Mouse (Mus musculus) heart, embryonic 11.5 days (tissue): Measurements from ENCODE around the gene Prmt9. TPM values are rescaled to one million over a fixed set of nuclear protein-coding genes. Genes with fewer than 3 reads are reported as not detected.

Experiments used
- ATAC-seq: fragments of 200-750 bp; cut with Nextera tagmentation; replicated peaks from 2 replicates; pipeline ENCODE4 v1.8.0; 2017; ENCODE audit warnings: moderate library complexity; ENCODE audit not compliant: insufficient number of reproducible peaks, low FRiP score, low TSS enrichment
- H3K27ac ChIP-seq: fragments of 300-500 bp; sonication (generic); 2 replicates; pipeline ENCODE4 v1.5.1; 2014; ENCODE audit warnings: mild to moderate bottlenecking, low read depth, low read length
- H3K27me3 ChIP-seq: fragments of 300-500 bp; sonication (generic); 2 replicates; pipeline ENCODE4 v1.6.1; 2014; ENCODE audit warnings: mild to moderate bottlenecking, low read length, mixed read lengths; ENCODE audit not compliant: control insufficient read depth, insufficient read depth
- H3K36me3 ChIP-seq: fragments of 300-500 bp; sonication (generic); 2 replicates; pipeline ENCODE4 v1.6.1; 2014; ENCODE audit warnings: mild to moderate bottlenecking, low read length, moderate library complexity, mixed read lengths; ENCODE audit not compliant: control insufficient read depth, insufficient read depth
- H3K4me1 ChIP-seq: fragments of 300-500 bp; sonication (generic); 2 replicates; pipeline ENCODE4 v1.6.1; 2014; ENCODE audit warnings: low read length; ENCODE audit not compliant: control insufficient read depth, insufficient read depth
- H3K4me2 ChIP-seq: fragments of 300-500 bp; sonication (generic); 2 replicates; pipeline ENCODE4 v1.6.1; 2014; ENCODE audit warnings: mild to moderate bottlenecking, moderate library complexity
- H3K4me3 ChIP-seq: fragments of 300-500 bp; sonication (generic); 2 replicates; pipeline ENCODE4 v1.5.1; 2014; ENCODE audit warnings: low read depth, low read length
- H3K9ac ChIP-seq: fragments of 300-500 bp; sonication (generic); 2 replicates; pipeline ENCODE4 v1.6.1; 2014; ENCODE audit warnings: mild to moderate bottlenecking, low read depth, low read length, moderate library complexity
- H3K9me3 ChIP-seq: fragments of 300-500 bp; sonication (generic); replicated peaks from 2 replicates; pipeline ENCODE4 v1.6.1; 2016; ENCODE audit warnings: low read length; ENCODE audit not compliant: control insufficient read depth
- WGBS: fragments of 180-500 bp; shearing (Covaris S2); extraction: QIAGEN DNeasy Blood & Tissue Kit; methylation state at CpG from one replicate; pipeline ENCODE4 v1.1.7; 2014; ENCODE audit not compliant: insufficient replicate concordance; 5-methylcytosine and 5-hydroxymethylcytosine counted together
- polyA plus RNA-seq: library from polyadenylated mRNA; unstranded; fragments of >200 nt; fragmentation: Nextera tagmentation; extraction: Ambion mirVana; gene quantifications from 2 replicates; pipeline ENCODE4 v1.2.1, GENCODE M21; 2014

Gene Prmt9
- polyA plus RNA-seq, 1 experiment from 2014 or later = 13.4 TPM

DNA sequence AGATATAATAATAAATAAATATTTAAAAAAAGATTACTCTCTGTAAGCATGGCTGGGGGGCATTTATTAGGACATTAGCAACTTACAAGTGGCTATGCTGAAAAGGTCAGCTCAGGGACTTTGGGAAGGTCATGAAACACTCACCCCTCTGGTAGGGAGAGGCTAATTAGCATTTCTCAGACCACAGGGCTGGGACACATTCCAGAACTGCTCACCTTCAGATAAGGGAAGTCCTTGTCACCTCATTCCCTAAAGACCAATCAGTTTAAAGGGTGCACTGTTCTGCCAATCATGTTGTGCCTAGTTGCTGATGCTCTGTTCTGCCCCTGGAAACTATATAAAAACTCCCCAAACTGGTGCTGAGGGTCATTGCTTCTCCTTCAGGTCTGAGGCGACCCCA is 10.9 kb upstream of the Prmt9 start:
- Histone ChIP-seq H3K9me3 (no peaks in the 10 kb centered on the region), H3K36me3 (no peaks in the 10 kb centered on the region), H3K27ac (no peak overlapping the region), H3K4me1 (no peaks in the 10 kb centered on the region), H3K27me3 (no peaks in the 10 kb centered on the region), H3K9ac (no peak overlapping the region), H3K4me3 (no peak overlapping the region), H3K4me2 (no peak overlapping the region)
- no peak for ATAC-seq
- 87% methylated on average over 1 of the region's 1 CpGs for WGBS

DNA sequence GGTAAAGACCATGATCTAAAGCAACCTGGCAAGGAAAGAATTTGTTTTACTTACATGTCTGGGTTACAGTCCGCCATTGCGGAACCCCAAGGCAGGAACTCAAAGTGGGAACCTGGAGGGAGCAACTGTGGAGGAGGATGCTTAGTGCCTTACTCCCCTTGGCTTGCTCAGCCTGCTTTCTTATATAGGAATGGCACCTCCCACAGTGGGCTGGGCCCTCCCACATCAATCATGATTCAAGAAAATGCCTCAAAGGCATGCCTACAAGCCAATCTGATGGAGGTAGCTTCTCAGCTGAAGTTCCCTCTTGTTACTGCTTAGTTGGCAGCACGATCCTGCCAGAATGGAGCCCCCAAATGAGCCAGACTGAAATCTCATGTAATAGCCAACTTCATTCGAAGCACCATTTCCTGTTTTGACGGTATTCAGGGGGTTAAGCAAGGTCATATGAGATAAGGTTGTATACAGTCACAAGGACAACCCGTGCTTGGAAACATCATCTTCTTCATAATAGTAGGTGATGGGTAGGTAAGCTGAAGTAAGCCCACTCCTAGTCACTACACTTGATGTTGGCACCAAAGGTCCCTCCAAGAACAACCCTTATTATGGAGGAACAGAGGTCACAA is 5.9 kb upstream of the Prmt9 start:
- H3K27me3 ChIP-seq = no peaks in the 10 kb centered on the region
- ATAC-seq = no peak
- no peaks in the 10 kb centered on the region for H3K4me1 ChIP-seq
- H3K9ac ChIP-seq = no peak overlapping the region
- H3K4me2 ChIP-seq = no peak overlapping the region
- no peak overlapping the region for H3K4me3 ChIP-seq
- 74% methylated on average over 6 of the region's 6 CpGs for WGBS
- H3K36me3 ChIP-seq = no peaks in the 10 kb centered on the region
- no peak overlapping the region for H3K27ac ChIP-seq
- no peaks in the 10 kb centered on the region for H3K9me3 ChIP-seq

DNA sequence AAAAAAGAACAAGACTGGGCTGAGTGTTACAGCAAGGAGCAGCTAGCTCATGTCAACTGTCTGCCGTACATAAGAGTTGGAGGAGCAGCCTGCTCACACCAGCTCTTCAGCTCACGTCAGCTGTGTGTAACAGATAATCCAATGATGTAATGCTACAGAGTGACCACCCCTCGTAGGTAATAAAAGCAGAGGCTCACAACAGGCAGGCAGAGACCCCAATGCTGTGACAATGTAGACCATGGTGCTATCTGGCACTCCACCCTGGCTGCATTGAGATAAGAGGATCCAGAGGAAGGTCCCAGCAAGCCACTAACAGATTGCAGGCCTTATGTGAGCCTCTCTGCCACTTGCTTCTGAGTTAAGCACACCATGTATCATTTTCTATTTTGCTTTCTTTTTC is 4.8 kb upstream of the Prmt9 start:
- Histone ChIP-seq H3K36me3 (no peaks in the 10 kb centered on the region), H3K4me2 (no peak overlapping the region), H3K4me3 (no peak overlapping the region), H3K9ac (no peak overlapping the region), H3K27me3 (no peaks in the 10 kb centered on the region), H3K27ac (no peak overlapping the region), H3K9me3 (no peaks in the 10 kb centered on the region), H3K4me1 (no peaks in the 10 kb centered on the region)
- WGBS = 46% methylated on average over 3 of the region's 3 CpGs
- no peak for ATAC-seq

DNA sequence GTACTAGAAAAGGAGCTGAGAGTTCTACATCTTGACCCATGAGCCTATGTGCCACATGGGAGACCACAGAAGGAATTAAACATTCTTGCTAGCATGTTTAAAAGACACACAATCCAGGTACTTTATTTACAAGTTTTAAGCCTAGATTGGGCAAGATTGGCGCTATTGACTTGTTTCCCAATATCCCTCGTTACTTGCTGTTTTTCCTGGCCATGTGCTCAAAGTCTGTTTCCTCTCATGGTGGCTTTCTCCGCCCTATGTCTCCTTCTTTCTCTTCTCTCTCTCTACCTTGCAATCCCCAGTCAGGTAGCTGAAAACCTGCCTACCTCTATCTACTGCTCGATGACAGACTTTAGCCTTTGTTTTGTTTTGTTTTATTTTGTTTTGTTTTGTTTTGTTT is 3.6 kb upstream of the Prmt9 start:
- Histone ChIP-seq H3K9me3 (no peaks in the 10 kb centered on the region), H3K27ac (no peak overlapping the region), H3K27me3 (no peaks in the 10 kb centered on the region), H3K36me3 (no peaks in the 10 kb centered on the region), H3K4me2 (no peak overlapping the region), H3K4me3 (no peak overlapping the region), H3K4me1 (no peaks in the 10 kb centered on the region), H3K9ac (no peak overlapping the region)
- ATAC-seq = no peak
- WGBS = 88% methylated on average over 4 of the region's 4 CpGs

DNA sequence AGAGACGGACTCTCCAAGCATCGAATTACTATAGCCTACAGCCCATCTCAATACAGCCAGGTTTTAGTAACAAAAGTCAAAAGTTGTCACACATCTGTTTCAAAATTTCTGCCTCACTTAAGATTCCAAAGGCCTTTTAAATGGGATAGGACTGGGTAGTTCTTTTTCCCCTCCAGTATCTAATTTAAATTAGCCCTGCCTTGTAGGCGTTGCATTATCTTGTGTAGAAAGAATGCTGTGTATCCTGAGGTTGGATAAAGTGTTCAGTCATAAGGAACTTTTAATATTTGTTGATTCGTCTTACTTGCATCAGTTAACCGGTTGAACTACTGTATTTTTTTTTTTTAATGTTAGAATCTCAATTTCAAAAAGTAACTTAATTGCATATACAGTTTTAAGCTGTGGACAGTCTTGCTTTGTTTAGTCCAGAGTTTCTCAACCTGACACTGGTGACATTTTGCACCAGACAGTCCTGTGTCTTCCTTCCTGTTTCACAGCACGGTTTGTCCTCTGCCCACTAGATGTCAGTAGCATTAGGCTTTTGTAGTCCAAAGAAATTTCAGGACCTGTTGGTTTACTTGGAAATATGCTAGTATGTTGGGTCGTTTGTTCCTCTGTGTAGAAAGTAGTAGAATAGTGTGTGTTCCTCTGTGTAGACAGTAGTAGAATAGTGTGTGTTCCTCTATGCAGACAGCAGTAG is 834 bp downstream of the Prmt9 start:
- Histone ChIP-seq H3K4me3 (peak overlapping the region; percentile 83), H3K9me3 (no peaks in the 10 kb centered on the region), H3K9ac (peak overlapping the region; percentile 92), H3K4me1 (no peaks in the 10 kb centered on the region), H3K27ac (peak overlapping the region; percentile 75; the same call in 1 of the 2 replicates), H3K4me2 (peak overlapping the region; percentile 91), H3K36me3 (peaks cover 20% of the 10 kb centered on the region), H3K27me3 (no peaks in the 10 kb centered on the region)
- WGBS = 23% methylated on average over 7 of the region's 7 CpGs
- ATAC-seq = no peak

- 94% methylated on average over 3 of the region's 3 CpGs for WGBS
- H3K36me3 ChIP-seq = peaks cover 26% of the 10 kb centered on the region
Measured at GRCm38 (mm10) chr8:77552491-77552890, 3.3 kb downstream of the Prmt9 start.

DNA sequence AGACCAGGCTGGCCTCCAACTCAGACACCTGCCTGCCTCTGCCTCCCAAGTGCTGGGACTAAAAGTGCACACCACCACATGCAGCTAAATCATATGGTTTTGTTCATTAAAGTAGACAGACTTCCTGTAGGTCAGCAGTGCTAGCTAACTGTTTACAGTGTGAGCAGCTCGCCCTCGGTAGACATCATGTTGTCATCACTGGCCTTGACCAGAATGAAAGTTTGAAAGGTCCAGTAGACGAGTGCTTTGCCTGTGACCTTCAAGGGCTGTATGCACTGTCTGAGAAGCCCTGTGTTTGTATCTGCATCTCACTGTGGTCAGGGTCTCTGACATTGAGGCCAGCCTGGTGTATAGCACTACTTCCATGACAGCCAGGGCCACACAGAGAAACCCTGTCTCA is 12.2 kb downstream of the Prmt9 start:
- ATAC-seq = no peak
- H3K36me3 ChIP-seq = peaks cover 31% of the 10 kb centered on the region
- no peak overlapping the region for H3K27ac ChIP-seq
- no peaks in the 10 kb centered on the region for H3K27me3 ChIP-seq
- H3K9ac ChIP-seq = no peak overlapping the region
- no peak overlapping the region for H3K4me3 ChIP-seq
- H3K4me2 ChIP-seq = no peak overlapping the region
- H3K9me3 ChIP-seq = no peaks in the 10 kb centered on the region
- no peaks in the 10 kb centered on the region for H3K4me1 ChIP-seq
- 78% methylated on average over 3 of the region's 3 CpGs for WGBS

More at GRCm38 (mm10) chr8:77552491-77552890, 3.3 kb downstream of the Prmt9 start:
- Histone ChIP-seq H3K4me3 (no peak overlapping the region), H3K9me3 (no peaks in the 10 kb centered on the region), H3K27ac (no peak overlapping the region), H3K27me3 (no peaks in the 10 kb centered on the region), H3K4me1 (no peaks in the 10 kb centered on the region), H3K9ac (no peak overlapping the region), H3K4me2 (no peak overlapping the region)
- ATAC-seq = no peak

GRCm38 (mm10) chr8:77574229-77574628 is 25.0 kb downstream of the Prmt9 start:
- no peak overlapping the region for H3K27ac ChIP-seq
- no peak overlapping the region for H3K9ac ChIP-seq
- peaks cover 6% of the 10 kb centered on the region; the same call in 1 of the 2 replicates for H3K36me3 ChIP-seq
- ATAC-seq = no peak
- H3K9me3 ChIP-seq = no peaks in the 10 kb centered on the region
- no peaks in the 10 kb centered on the region for H3K27me3 ChIP-seq
- 81% methylated on average over 5 of the region's 5 CpGs for WGBS
- no peak overlapping the region for H3K4me3 ChIP-seq
- no peak overlapping the region for H3K4me2 ChIP-seq
- H3K4me1 ChIP-seq = peaks cover 2% of the 10 kb centered on the region; the same call in 1 of the 2 replicates

DNA sequence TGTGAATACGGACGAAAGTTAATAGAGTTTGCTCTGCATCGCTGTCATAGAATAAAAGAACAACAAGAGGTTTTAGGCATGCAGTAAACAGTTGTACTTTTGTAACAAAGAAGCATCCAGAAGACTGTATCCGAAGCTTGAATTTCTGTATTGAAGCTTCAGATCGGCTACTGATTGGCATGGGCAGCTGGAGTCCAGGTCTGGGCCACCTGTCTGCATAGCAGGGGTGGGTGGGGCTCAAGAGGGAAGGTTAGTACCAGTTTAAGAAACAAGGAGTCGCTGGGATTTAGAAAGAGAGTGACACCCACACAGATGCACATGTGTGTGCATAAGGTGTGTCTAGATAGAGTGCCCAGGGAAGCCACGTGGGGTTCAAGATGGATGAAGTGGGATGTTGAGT is 28.5 kb downstream of the Prmt9 start:
- Histone ChIP-seq H3K9ac (no peak overlapping the region), H3K27ac (no peak overlapping the region), H3K4me2 (no peak overlapping the region), H3K4me3 (no peak overlapping the region), H3K27me3 (no peaks in the 10 kb centered on the region), H3K4me1 (peaks cover 2% of the 10 kb centered on the region; the same call in 1 of the 2 replicates), H3K9me3 (no peaks in the 10 kb centered on the region), H3K36me3 (peaks cover 5% of the 10 kb centered on the region)
- no peak for ATAC-seq
- 90% methylated on average over 7 of the region's 7 CpGs for WGBS
